Mouse (Mus musculus) limb, embryonic 14.5 days (tissue): ENCODE data around the gene Caprin2. TPM values are rescaled to one million over a fixed set of nuclear protein-coding genes. Genes with fewer than 3 reads are reported as not detected.
"Not testable (repeated sequence)": the region's sequence is repeated elsewhere in the genome, so short reads cannot be mapped to it uniquely, and the experiment has no call there.

Experiments used
- ATAC-seq: fragments of 200-750 bp; cut with Nextera tagmentation; 2 replicates; pipeline ENCODE4 v1.8.0; 2017; ENCODE audit warnings: low read depth, moderate number of reproducible peaks, moderate TSS enrichment; ENCODE audit not compliant: low FRiP score
- DNase-seq: peaks from one replicate; pipeline ENCODE4 v3.0.0-alpha.2; 2015; ENCODE audit warnings: low spot score
- H3K27ac ChIP-seq: fragments of 300-500 bp; sonication (generic); replicated peaks from 2 replicates; pipeline ENCODE4 v1.5.1; 2014; ENCODE audit warnings: low read depth, mild to moderate bottlenecking, low read length, moderate library complexity, mixed read lengths
- H3K27me3 ChIP-seq: fragments of 300-500 bp; sonication (generic); 2 replicates; pipeline ENCODE4 v1.6.1; 2014; ENCODE audit warnings: low read length, mixed read lengths; ENCODE audit not compliant: control insufficient read depth, insufficient read depth
- H3K36me3 ChIP-seq: fragments of 300-500 bp; sonication (generic); 2 replicates; pipeline ENCODE4 v1.6.1; 2014; ENCODE audit warnings: mild to moderate bottlenecking, low read length, moderate library complexity, mixed read lengths; ENCODE audit not compliant: control insufficient read depth, insufficient read depth
- H3K4me1 ChIP-seq: fragments of 300-500 bp; sonication (generic); 2 replicates; pipeline ENCODE4 v1.6.1; 2014; ENCODE audit warnings: antibody characterized with exemption, low read length, mixed read lengths; ENCODE audit not compliant: control insufficient read depth, insufficient read depth
- H3K4me2 ChIP-seq: fragments of 300-500 bp; sonication (generic); replicated peaks from 2 replicates; pipeline ENCODE4 v1.6.1; 2014; ENCODE audit warnings: low read depth, mild to moderate bottlenecking, low read length, moderate library complexity; ENCODE audit not compliant: severe bottlenecking
- H3K4me3 ChIP-seq: fragments of 300-500 bp; sonication (generic); replicated peaks from 2 replicates; pipeline ENCODE4 v1.5.1; 2014; ENCODE audit warnings: low read length
- H3K9ac ChIP-seq: fragments of 300-500 bp; sonication (generic); 2 replicates; pipeline ENCODE4 v1.6.1; 2014; ENCODE audit warnings: mild to moderate bottlenecking, low read depth, low read length, moderate library complexity; ENCODE audit not compliant: severe bottlenecking
- H3K9me3 ChIP-seq: fragments of 300-500 bp; sonication (generic); 2 replicates; pipeline ENCODE4 v1.6.1; 2016; ENCODE audit warnings: low read length; ENCODE audit not compliant: control insufficient read depth
- POLR2A ChIP-seq: fragments of 200-500 bp; IDR thresholded peaks from 2 replicates; pipeline ENCODE4 v1.8.0; 2012; ENCODE audit warnings: inconsistent platforms, mild to moderate bottlenecking, moderate library complexity, borderline replicate concordance; ENCODE audit not compliant: insufficient read depth, insufficient read length; ENCODE audit errors: extremely low read depth
- WGBS: fragments of 180-500 bp; shearing (Covaris S2); extraction: QIAGEN DNeasy Blood & Tissue Kit; methylation state at CpG from one replicate; pipeline ENCODE4 v1.1.7; 2014; 5-methylcytosine and 5-hydroxymethylcytosine counted together
- polyA plus RNA-seq, 2 experiments: library from polyadenylated mRNA; depleted of rRNA in 1 of 2; stranded (reverse) in 1 of 2; unstranded in 1 of 2; fragments of >200 nt; fragmentation: Nextera tagmentation in 1 of 2; extraction: Ambion mirVana in 1 of 2; gene quantifications; 2 replicates each; pipeline versions ENCODE4 v1.2.1 to v1.2.3; 2012 to 2014

Caprin2 gene
- polyA plus RNA-seq, 2 experiments, result 8.9 to 33.3 TPM

GRCm38 (mm10) chr6:148941880-148942279 is 45.8 kb upstream of the Caprin2 start:
- DNase-seq (no peak), ATAC-seq (no peak)
- H3K9ac ChIP-seq, result no peak overlapping the region
- H3K27me3 ChIP-seq, result no peaks in the 10 kb centered on the region
- no peaks in the 10 kb centered on the region for H3K9me3 ChIP-seq
- H3K4me3 ChIP-seq, result no peak overlapping the region
- peaks cover 4% of the 10 kb centered on the region; the same call in 1 of the 2 replicates for H3K36me3 ChIP-seq
- 0 out of 2 replicates have a peak, but pooled peaks cover 3% of the 10 kb centered on the region for H3K4me1 ChIP-seq
- WGBS, result 71% methylated on average over 5 of the region's 5 CpGs
- TF ChIP-seq POLR2A, result no peak
- H3K27ac ChIP-seq, result no peak overlapping the region
- no peak overlapping the region for H3K4me2 ChIP-seq

- not testable (repeated sequence) for H3K9me3 ChIP-seq, H3K4me2 ChIP-seq, H3K4me3 ChIP-seq, H3K36me3 ChIP-seq, DNase-seq, ATAC-seq, H3K27ac ChIP-seq, H3K27me3 ChIP-seq, H3K4me1 ChIP-seq, H3K9ac ChIP-seq
- 85% methylated on average over 2 of the region's 3 CpGs for WGBS
Measured at GRCm38 (mm10) chr6:148940383-148940782, 44.3 kb upstream of the Caprin2 start.

DNA sequence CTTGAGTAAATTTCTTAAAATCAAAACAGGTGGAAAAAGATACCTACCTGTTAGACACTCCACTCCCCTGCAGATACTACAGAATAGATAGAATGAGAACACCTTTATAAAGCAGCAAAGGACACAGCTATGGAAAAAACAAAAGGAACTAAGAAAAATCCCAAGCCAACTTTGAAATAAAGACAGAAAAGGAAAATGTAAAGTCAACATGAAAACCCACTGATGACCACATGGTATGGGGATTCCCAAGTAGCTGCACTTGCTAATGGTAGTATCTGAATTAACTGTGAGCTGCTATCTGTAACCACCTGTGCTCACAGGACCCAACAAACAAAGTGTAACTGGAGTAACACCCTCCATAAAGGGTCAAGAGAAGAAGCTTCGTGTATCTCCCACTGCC is 41.7 kb upstream of the Caprin2 start:
- Histone ChIP-seq H3K27me3 (no peaks in the 10 kb centered on the region), H3K4me3 (no peak overlapping the region), H3K4me2 (no peak overlapping the region), H3K27ac (no peak overlapping the region), H3K9me3 (no peaks in the 10 kb centered on the region), H3K36me3 (peaks cover 6% of the 10 kb centered on the region; the same call in 1 of the 2 replicates), H3K9ac (no peak overlapping the region), H3K4me1 (no peaks in the 10 kb centered on the region)
- DNase-seq, result no peak
- no peak for TF ChIP-seq POLR2A
- 50% methylated on average over 1 of the region's 1 CpGs for WGBS
- no peak for ATAC-seq

DNA sequence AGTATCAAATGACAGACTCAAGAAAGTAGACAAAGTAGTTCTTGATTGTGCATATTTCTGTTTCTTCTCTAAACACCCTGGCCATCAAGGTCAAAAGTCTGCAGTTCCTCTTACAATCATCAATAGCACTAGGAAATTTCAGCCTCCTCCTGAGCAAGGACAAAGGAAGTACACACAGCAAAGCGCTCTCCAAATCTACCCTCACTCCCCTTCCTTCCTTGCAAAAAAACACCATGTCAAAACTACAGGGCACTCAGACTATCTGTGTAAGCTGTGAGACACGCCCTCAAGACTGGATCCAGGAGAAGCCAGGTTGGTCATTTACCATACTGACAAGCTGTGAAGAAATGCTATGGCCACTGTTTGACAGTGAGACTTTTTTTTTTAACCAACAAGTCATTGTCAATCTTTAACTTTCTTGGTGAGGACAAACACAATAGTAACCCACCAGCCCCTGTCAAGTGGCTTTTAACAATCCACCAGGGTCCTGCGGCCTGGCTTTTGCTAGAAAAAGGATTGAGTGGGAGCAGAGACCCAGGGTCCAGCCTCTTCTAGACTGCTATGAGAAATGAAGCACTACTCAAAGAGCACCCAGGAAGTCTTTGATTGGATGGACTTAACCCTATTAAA is 39.0 kb upstream of the Caprin2 start:
- no peak overlapping the region for H3K4me2 ChIP-seq
- peaks cover 28% of the 10 kb centered on the region for H3K36me3 ChIP-seq
- WGBS, result 92% methylated on average over 3 of the region's 3 CpGs
- no peaks in the 10 kb centered on the region for H3K9me3 ChIP-seq
- no peaks in the 10 kb centered on the region for H3K4me1 ChIP-seq
- no peak overlapping the region for H3K9ac ChIP-seq
- ATAC-seq, result no peak
- no peaks in the 10 kb centered on the region for H3K27me3 ChIP-seq
- H3K4me3 ChIP-seq, result no peak overlapping the region
- TF ChIP-seq POLR2A, result no peak
- H3K27ac ChIP-seq, result no peak overlapping the region
- DNase-seq, result no peak

- Histone ChIP-seq H3K27me3 (no peaks in the 10 kb centered on the region), H3K4me2 (no peak overlapping the region), H3K9me3 (no peaks in the 10 kb centered on the region), H3K9ac (no peak overlapping the region), H3K4me1 (no peaks in the 10 kb centered on the region), H3K36me3 (peaks cover 59% of the 10 kb centered on the region), H3K27ac (no peak overlapping the region), H3K4me3 (no peak overlapping the region)
- no peak for TF ChIP-seq POLR2A
- DNase-seq (no peak), ATAC-seq (no peak)
- WGBS, result 88% methylated on average over 6 of the region's 6 CpGs
Measured at GRCm38 (mm10) chr6:148931281-148931680, 35.2 kb upstream of the Caprin2 start.
